Mouse (Mus musculus) cerebellum, adult 9-10 months (tissue): ENCODE results near the gene Pecam1.
"Not testable (repeated sequence)": the region's sequence is repeated elsewhere in the genome, so short reads cannot be mapped to it uniquely, and the experiment has no call there.

Source experiments
- DNase-seq: peaks from one replicate; pipeline ENCODE4 v3.0.0; 2022

Gene Pecam1

GRCm38 (mm10) chr11:106622056-106622455, 128.4 kb downstream of the Pecam1 start:
- no peak for DNase-seq

GRCm38 (mm10) chr11:106618768-106619167, 131.7 kb downstream of the Pecam1 start:
- DNase-seq: not testable (repeated sequence)

- no peak for DNase-seq
Observed at GRCm38 (mm10) chr11:106617821-106618580, 132.4 kb downstream of the Pecam1 start.

GRCm38 (mm10) chr11:106615561-106615960, 134.9 kb downstream of the Pecam1 start:
- DNase-seq: no peak

- DNase-seq: peak; percentile 60
Observed at GRCm38 (mm10) chr11:106614339-106614645, 136.1 kb downstream of the Pecam1 start.

- no peak for DNase-seq
Observed at GRCm38 (mm10) chr11:106613638-106614338, 136.6 kb downstream of the Pecam1 start.

GRCm38 (mm10) chr11:106612961-106613637, 137.3 kb downstream of the Pecam1 start, which contains the start of gene Tex2:
Gene Tex2 (minus strand): TSS chr11:106613423.
- DNase-seq: peak; percentile 98

- peak; percentile 61 for DNase-seq
Observed at GRCm38 (mm10) chr11:106612209-106612960, 138.0 kb downstream of the Pecam1 start.

- DNase-seq: peak; percentile 26
Observed at GRCm38 (mm10) chr11:106609731-106610130, 140.7 kb downstream of the Pecam1 start.

GRCm38 (mm10) chr11:106607316-106607715, 143.1 kb downstream of the Pecam1 start:
- no peak for DNase-seq

GRCm38 (mm10) chr11:106606042-106606441, 144.4 kb downstream of the Pecam1 start:
- DNase-seq: no peak
